Mouse (Mus musculus) heart, embryonic 16.5 days (tissue): ENCODE data around the gene BC024063. TPM values are rescaled to one million over a fixed set of nuclear protein-coding genes. Genes with fewer than 3 reads are reported as not detected.
A peak's percentile ranks its signal among the peaks of the same experiment; 100 is the strongest.
"Not testable (repeated sequence)": the region's sequence is repeated elsewhere in the genome, so short reads cannot be mapped to it uniquely, and the experiment has no call there.

Source experiments
- ATAC-seq: fragments of 200-750 bp; cut with Nextera tagmentation; replicated peaks from 2 replicates; pipeline ENCODE4 v1.8.0; 2017; ENCODE audit warnings: moderate number of reproducible peaks; ENCODE audit not compliant: insufficient read depth, low FRiP score; ENCODE audit errors: extremely low read depth
- H3K27ac ChIP-seq: fragments of 300-500 bp; sonication (generic); 2 replicates; pipeline ENCODE4 v1.5.1; 2014; ENCODE audit warnings: mild to moderate bottlenecking, low read length, control low read depth, moderate library complexity
- H3K27me3 ChIP-seq: fragments of 300-500 bp; sonication (generic); 2 replicates; pipeline ENCODE4 v1.6.1; 2014; ENCODE audit warnings: low read length, mixed read lengths; ENCODE audit not compliant: control insufficient read depth, insufficient read depth
- H3K36me3 ChIP-seq: fragments of 300-500 bp; sonication (generic); 2 replicates; pipeline ENCODE4 v1.6.1; 2014; ENCODE audit not compliant: control insufficient read depth, insufficient read depth
- H3K4me1 ChIP-seq: fragments of 300-500 bp; sonication (generic); 2 replicates; pipeline ENCODE4 v1.6.1; 2014; ENCODE audit warnings: low read length, mixed read lengths; ENCODE audit not compliant: control insufficient read depth, insufficient read depth
- H3K4me2 ChIP-seq: fragments of 300-500 bp; sonication (generic); 2 replicates; pipeline ENCODE4 v1.6.1; 2014; ENCODE audit warnings: low read depth, mild to moderate bottlenecking, control low read depth, low read length
- H3K4me3 ChIP-seq: fragments of 300-500 bp; sonication (generic); 2 replicates; pipeline ENCODE4 v1.5.1; 2014; ENCODE audit warnings: mild to moderate bottlenecking, control low read depth, low read length
- H3K9ac ChIP-seq: fragments of 300-500 bp; sonication (generic); 2 replicates; pipeline ENCODE4 v1.6.1; 2014; ENCODE audit warnings: low read length, control low read depth
- H3K9me3 ChIP-seq: fragments of 300-500 bp; sonication (generic); replicated peaks from 2 replicates; pipeline ENCODE4 v1.6.1; 2016; ENCODE audit warnings: low read length; ENCODE audit not compliant: control insufficient read depth
- WGBS: fragments of 180-500 bp; shearing (Covaris S2); extraction: QIAGEN DNeasy Blood & Tissue Kit; methylation state at CpG from one replicate; pipeline ENCODE4 v1.1.7; 2014; 5-methylcytosine and 5-hydroxymethylcytosine counted together
- polyA plus RNA-seq: library from polyadenylated mRNA; unstranded; fragments of >200 nt; fragmentation: Nextera tagmentation; extraction: Ambion mirVana; gene quantifications from 2 replicates; pipeline ENCODE4 v1.2.1, GENCODE M21; 2015

BC024063 gene
- polyA plus RNA-seq: 2.9 and 3.0 TPM in 2 replicates

GRCm38 (mm10) chr10:82082728-82083621 is at the start of gene BC024063:
TSS of gene BC024063 (plus strand) at chr10:82083353.
- Histone ChIP-seq H3K4me2 (peak within 1 kb of the TSS; percentile 59), H3K27ac (peak within 1 kb of the TSS; percentile 74), H3K4me3 (peak within 1 kb of the TSS; percentile 62), H3K9ac (peak within 1 kb of the TSS; percentile 69)
- 19% methylated on average over 42 of the region's 42 CpGs for WGBS
- not testable (repeated sequence) for H3K27me3 ChIP-seq, H3K36me3 ChIP-seq, H3K9me3 ChIP-seq, H3K4me1 ChIP-seq
- ATAC-seq: peak; percentile 95

GRCm38 (mm10) chr10:82042191-82042590 is 41.0 kb upstream of the BC024063 start:
- WGBS: 62% methylated on average over 2 of the region's 2 CpGs
- Histone ChIP-seq H3K27me3 (no peaks in the 10 kb centered on the region), H3K4me2 (no peak overlapping the region), H3K9ac (no peak overlapping the region), H3K36me3 (no peaks in the 10 kb centered on the region), H3K9me3 (peaks cover 9% of the 10 kb centered on the region), H3K27ac (no peak overlapping the region), H3K4me1 (peaks cover 2% of the 10 kb centered on the region), H3K4me3 (no peak overlapping the region)
- no peak for ATAC-seq

GRCm38 (mm10) chr10:82046603-82047002 is 36.5 kb upstream of the BC024063 start:
- no peak overlapping the region for H3K4me2 ChIP-seq
- WGBS: 78% methylated on average over 3 of the region's 3 CpGs

GRCm38 (mm10) chr10:82047597-82048459 is 35.3 kb upstream of the BC024063 start, which contains the start of gene Zfp873:
TSS of gene Zfp873 (plus strand) at chr10:82048123.
- peak within 1 kb of the TSS; percentile 98 for H3K27ac ChIP-seq
- peak within 1 kb of the TSS; percentile 95 for H3K9ac ChIP-seq
- peaks cover 37% of the 10 kb centered on the region for H3K9me3 ChIP-seq
- H3K27me3 ChIP-seq: no peaks in the 10 kb centered on the region
- 10% methylated on average over 35 of the region's 35 CpGs for WGBS
- peak; percentile 100 for ATAC-seq
- H3K4me1 ChIP-seq: peaks cover 6% of the 10 kb centered on the region
- peak within 1 kb of the TSS; percentile 87 for H3K4me3 ChIP-seq
- peaks cover 13% of the 10 kb centered on the region for H3K36me3 ChIP-seq
- peak within 1 kb of the TSS; percentile 82 for H3K4me2 ChIP-seq

More at GRCm38 (mm10) chr10:82046603-82047002, 36.5 kb upstream of the BC024063 start:
- ATAC-seq: no peak
- H3K9me3 ChIP-seq: peaks cover 26% of the 10 kb centered on the region
- no peak overlapping the region for H3K9ac ChIP-seq
- H3K4me1 ChIP-seq: peaks cover 6% of the 10 kb centered on the region
- no peaks in the 10 kb centered on the region for H3K27me3 ChIP-seq
- no peak overlapping the region for H3K4me3 ChIP-seq
- H3K27ac ChIP-seq: no peak overlapping the region
- peaks cover 6% of the 10 kb centered on the region; the same call in 1 of the 2 replicates for H3K36me3 ChIP-seq

GRCm38 (mm10) chr10:82048460-82048804 is 34.7 kb upstream of the BC024063 start:
- not testable (repeated sequence) for H3K4me1 ChIP-seq, H3K27me3 ChIP-seq
- H3K4me2 ChIP-seq: peak overlapping the region; percentile 82
- H3K4me3 ChIP-seq: peak overlapping the region; percentile 87
- peak; percentile 4; the same call in 1 of the 2 replicates for ATAC-seq
- H3K9me3 ChIP-seq: peaks cover 40% of the 10 kb centered on the region
- WGBS: 26% methylated on average over 10 of the region's 10 CpGs
- peak overlapping the region; percentile 98 for H3K27ac ChIP-seq
- H3K36me3 ChIP-seq: peaks cover 17% of the 10 kb centered on the region
- H3K9ac ChIP-seq: peak overlapping the region; percentile 95

GRCm38 (mm10) chr10:82083622-82083971 is 444 bp downstream of the BC024063 start:
- 14% methylated on average over 14 of the region's 14 CpGs for WGBS
- Histone ChIP-seq H3K4me2 (peak overlapping the region; percentile 59), H3K27ac (peak overlapping the region; percentile 74)

GRCm38 (mm10) chr10:82117206-82117605 is 34.1 kb downstream of the BC024063 start:
- H3K36me3 ChIP-seq: no peaks in the 10 kb centered on the region
- H3K9me3 ChIP-seq: peaks cover 25% of the 10 kb centered on the region

More at GRCm38 (mm10) chr10:82083622-82083971, 444 bp downstream of the BC024063 start:
- not testable (repeated sequence) for ATAC-seq, H3K9me3 ChIP-seq, H3K27me3 ChIP-seq, H3K4me1 ChIP-seq, H3K36me3 ChIP-seq
- peak overlapping the region; percentile 69 for H3K9ac ChIP-seq
- H3K4me3 ChIP-seq: peak overlapping the region; percentile 62

GRCm38 (mm10) chr10:82127850-82128401 is 44.8 kb downstream of the BC024063 start, which contains the start of gene AU041133:
TSS of gene AU041133 (plus strand) at chr10:82128013.
- peaks cover 13% of the 10 kb centered on the region for H3K36me3 ChIP-seq
- H3K9ac ChIP-seq: peak within 1 kb of the TSS; percentile 88
- H3K4me2 ChIP-seq: peak within 1 kb of the TSS; percentile 68
- H3K9me3 ChIP-seq: peaks cover 37% of the 10 kb centered on the region
- WGBS: 2% methylated on average over 41 of the region's 41 CpGs
- peak within 1 kb of the TSS; percentile 93 for H3K27ac ChIP-seq
- peaks cover 7% of the 10 kb centered on the region; the same call in 1 of the 2 replicates for H3K4me1 ChIP-seq
- H3K4me3 ChIP-seq: peak within 1 kb of the TSS; percentile 82
- peak; percentile 99 for ATAC-seq
- H3K27me3 ChIP-seq: no peaks in the 10 kb centered on the region

More at GRCm38 (mm10) chr10:82117206-82117605, 34.1 kb downstream of the BC024063 start:
- no peak overlapping the region for H3K4me2 ChIP-seq
- no peak overlapping the region for H3K4me3 ChIP-seq
- 74% methylated on average over 3 of the region's 3 CpGs for WGBS
- no peak for ATAC-seq
- H3K27ac ChIP-seq: no peak overlapping the region
- no peaks in the 10 kb centered on the region for H3K4me1 ChIP-seq
- no peaks in the 10 kb centered on the region for H3K27me3 ChIP-seq
- H3K9ac ChIP-seq: no peak overlapping the region
